Mouse (Mus musculus): ENCODE measurements around the gene Nol7. TPM values are rescaled to one million over a fixed set of nuclear protein-coding genes. Genes with fewer than 3 reads are reported as not detected.

Gene Nol7
- polyA plus RNA-seq, 1 experiment from 2014 or later, result 127 TPM

- Histone ChIP-seq H3K36me3 (ENCODE audit: control insufficient read depth, insufficient read depth) (peaks cover 57% of the 10 kb centered on the region), H3K27ac (ENCODE audit: low read depth, low read length) (no peak overlapping the region), H3K4me1 (replicated peaks; ENCODE audit: control insufficient read depth, insufficient read depth, low read length) (no peaks in the 10 kb centered on the region), H3K4me3 (ENCODE audit: low read depth, low read length) (no peak overlapping the region), H3K27me3 (replicated peaks; ENCODE audit: control insufficient read depth, insufficient read depth, low read length) (no peaks in the 10 kb centered on the region), H3K4me2 (replicated peaks; ENCODE audit: low read depth) (no peak overlapping the region), H3K9ac (ENCODE audit: low read depth, low read length) (no peak overlapping the region), H3K9me3 (ENCODE audit: control insufficient read depth) (no peaks in the 10 kb centered on the region)
- WGBS, result 84% methylated on average over 7 of the region's 7 CpGs
- no peak for ATAC-seq
- no peak for TF ChIP-seq CTCF (IDR thresholded peaks at IDR 0.05; ENCODE audit: low read depth)
Measured at GRCm38 (mm10) chr13:43412311-43412710, 14.1 kb downstream of the Nol7 start.

- 98% methylated on average over 2 of the region's 2 CpGs for WGBS
- no peak for TF ChIP-seq CTCF (IDR thresholded peaks at IDR 0.05; ENCODE audit: low read depth)
- H3K9ac ChIP-seq (ENCODE audit: low read depth, low read length), result no peak overlapping the region
- no peak overlapping the region for H3K4me2 ChIP-seq (replicated peaks; ENCODE audit: low read depth)
- no peaks in the 10 kb centered on the region for H3K4me1 ChIP-seq (replicated peaks; ENCODE audit: control insufficient read depth, insufficient read depth, low read length)
- no peaks in the 10 kb centered on the region for H3K9me3 ChIP-seq (ENCODE audit: control insufficient read depth)
- H3K4me3 ChIP-seq (ENCODE audit: low read depth, low read length), result no peak overlapping the region
- no peaks in the 10 kb centered on the region for H3K27me3 ChIP-seq (replicated peaks; ENCODE audit: control insufficient read depth, insufficient read depth, low read length)
- H3K36me3 ChIP-seq (ENCODE audit: control insufficient read depth, insufficient read depth), result peaks cover 52% of the 10 kb centered on the region
- no peak for ATAC-seq
- H3K27ac ChIP-seq (ENCODE audit: low read depth, low read length), result no peak overlapping the region
Measured at GRCm38 (mm10) chr13:43413611-43414010, 15.4 kb downstream of the Nol7 start.

GRCm38 (mm10) chr13:43415249-43415648, 17.1 kb downstream of the Nol7 start:
- H3K9me3 ChIP-seq (ENCODE audit: control insufficient read depth), result no peaks in the 10 kb centered on the region
- H3K27ac ChIP-seq (ENCODE audit: low read depth, low read length), result no peak overlapping the region
- no peaks in the 10 kb centered on the region for H3K4me1 ChIP-seq (replicated peaks; ENCODE audit: control insufficient read depth, insufficient read depth, low read length)
- H3K36me3 ChIP-seq (ENCODE audit: control insufficient read depth, insufficient read depth), result peaks cover 59% of the 10 kb centered on the region
- no peak for TF ChIP-seq CTCF (IDR thresholded peaks at IDR 0.05; ENCODE audit: low read depth)
- no peak overlapping the region for H3K9ac ChIP-seq (ENCODE audit: low read depth, low read length)
- H3K4me2 ChIP-seq (replicated peaks; ENCODE audit: low read depth), result no peak overlapping the region
- ATAC-seq, result no peak
- H3K4me3 ChIP-seq (ENCODE audit: low read depth, low read length), result no peak overlapping the region
- WGBS, result 91% methylated on average over 1 of the region's 1 CpGs
- H3K27me3 ChIP-seq (replicated peaks; ENCODE audit: control insufficient read depth, insufficient read depth, low read length), result no peaks in the 10 kb centered on the region

- Histone ChIP-seq H3K9me3 (ENCODE audit: control insufficient read depth) (no peaks in the 10 kb centered on the region), H3K27me3 (replicated peaks; ENCODE audit: control insufficient read depth, insufficient read depth, low read length) (no peaks in the 10 kb centered on the region), H3K4me3 (ENCODE audit: low read depth, low read length) (no peak overlapping the region), H3K4me1 (replicated peaks; ENCODE audit: control insufficient read depth, insufficient read depth, low read length) (no peaks in the 10 kb centered on the region), H3K27ac (ENCODE audit: low read depth, low read length) (no peak overlapping the region), H3K36me3 (ENCODE audit: control insufficient read depth, insufficient read depth) (peaks cover 21% of the 10 kb centered on the region; the same call in 1 of the 2 replicates), H3K4me2 (replicated peaks; ENCODE audit: low read depth) (no peak overlapping the region), H3K9ac (ENCODE audit: low read depth, low read length) (no peak overlapping the region)
- ATAC-seq, result no peak
- no peak for TF ChIP-seq CTCF (IDR thresholded peaks at IDR 0.05; ENCODE audit: low read depth)
- WGBS, result 70% methylated on average over 4 of the region's 4 CpGs
Measured at GRCm38 (mm10) chr13:43428436-43428835, 30.2 kb downstream of the Nol7 start.

GRCm38 (mm10) chr13:43433395-43433794, 35.2 kb downstream of the Nol7 start:
- Histone ChIP-seq H3K4me1 (replicated peaks; ENCODE audit: control insufficient read depth, insufficient read depth, low read length) (no peaks in the 10 kb centered on the region), H3K9ac (ENCODE audit: low read depth, low read length) (no peak overlapping the region), H3K9me3 (ENCODE audit: control insufficient read depth) (no peaks in the 10 kb centered on the region), H3K4me3 (ENCODE audit: low read depth, low read length) (no peak overlapping the region), H3K4me2 (replicated peaks; ENCODE audit: low read depth) (no peak overlapping the region), H3K27me3 (replicated peaks; ENCODE audit: control insufficient read depth, insufficient read depth, low read length) (no peaks in the 10 kb centered on the region), H3K27ac (ENCODE audit: low read depth, low read length) (no peak overlapping the region), H3K36me3 (ENCODE audit: control insufficient read depth, insufficient read depth) (peaks cover 10% of the 10 kb centered on the region; the same call in 1 of the 2 replicates)
- WGBS, result 85% methylated on average over 2 of the region's 2 CpGs
- ATAC-seq, result no peak
- no peak for TF ChIP-seq CTCF (IDR thresholded peaks at IDR 0.05; ENCODE audit: low read depth)

- Histone ChIP-seq H3K27ac (ENCODE audit: low read depth, low read length) (no peak overlapping the region), H3K4me1 (replicated peaks; ENCODE audit: control insufficient read depth, insufficient read depth, low read length) (0 out of 2 replicates have a peak, but pooled peaks cover 9% of the 10 kb centered on the region), H3K4me2 (replicated peaks; ENCODE audit: low read depth) (no peak overlapping the region), H3K9ac (ENCODE audit: low read depth, low read length) (no peak overlapping the region), H3K4me3 (ENCODE audit: low read depth, low read length) (no peak overlapping the region), H3K27me3 (replicated peaks; ENCODE audit: control insufficient read depth, insufficient read depth, low read length) (no peaks in the 10 kb centered on the region), H3K36me3 (ENCODE audit: control insufficient read depth, insufficient read depth) (no peaks in the 10 kb centered on the region), H3K9me3 (ENCODE audit: control insufficient read depth) (no peaks in the 10 kb centered on the region)
- WGBS, result 96% methylated on average over 1 of the region's 1 CpGs
- TF ChIP-seq CTCF (IDR thresholded peaks at IDR 0.05; ENCODE audit: low read depth), result no peak
- ATAC-seq, result no peak
Measured at GRCm38 (mm10) chr13:43440376-43440775, 42.2 kb downstream of the Nol7 start.

- 79% methylated on average over 1 of the region's 1 CpGs for WGBS
- no peak for TF ChIP-seq CTCF (IDR thresholded peaks at IDR 0.05; ENCODE audit: low read depth)
- Histone ChIP-seq H3K27ac (ENCODE audit: low read depth, low read length) (no peak overlapping the region), H3K4me2 (replicated peaks; ENCODE audit: low read depth) (no peak overlapping the region), H3K27me3 (replicated peaks; ENCODE audit: control insufficient read depth, insufficient read depth, low read length) (no peaks in the 10 kb centered on the region), H3K9me3 (ENCODE audit: control insufficient read depth) (no peaks in the 10 kb centered on the region), H3K4me1 (replicated peaks; ENCODE audit: control insufficient read depth, insufficient read depth, low read length) (0 out of 2 replicates have a peak, but pooled peaks cover 9% of the 10 kb centered on the region), H3K4me3 (ENCODE audit: low read depth, low read length) (no peak overlapping the region), H3K36me3 (ENCODE audit: control insufficient read depth, insufficient read depth) (no peaks in the 10 kb centered on the region), H3K9ac (ENCODE audit: low read depth, low read length) (no peak overlapping the region)
- ATAC-seq, result no peak
Measured at GRCm38 (mm10) chr13:43442551-43442950, 44.4 kb downstream of the Nol7 start.

All from intestine, postnatal 0 days (tissue).